Mouse (Mus musculus) monocyte, adult 2 months (primary cell): ENCODE results near the gene Rtl4.

ENCODE experiments used
- DNase-seq, 2 experiments: peaks; one replicate each; pipeline ENCODE4 v3.0.0; 2022; ENCODE audit warnings: low spot score in 2 of 2, low read depth in 1 of 2

Rtl4 gene

DNA sequence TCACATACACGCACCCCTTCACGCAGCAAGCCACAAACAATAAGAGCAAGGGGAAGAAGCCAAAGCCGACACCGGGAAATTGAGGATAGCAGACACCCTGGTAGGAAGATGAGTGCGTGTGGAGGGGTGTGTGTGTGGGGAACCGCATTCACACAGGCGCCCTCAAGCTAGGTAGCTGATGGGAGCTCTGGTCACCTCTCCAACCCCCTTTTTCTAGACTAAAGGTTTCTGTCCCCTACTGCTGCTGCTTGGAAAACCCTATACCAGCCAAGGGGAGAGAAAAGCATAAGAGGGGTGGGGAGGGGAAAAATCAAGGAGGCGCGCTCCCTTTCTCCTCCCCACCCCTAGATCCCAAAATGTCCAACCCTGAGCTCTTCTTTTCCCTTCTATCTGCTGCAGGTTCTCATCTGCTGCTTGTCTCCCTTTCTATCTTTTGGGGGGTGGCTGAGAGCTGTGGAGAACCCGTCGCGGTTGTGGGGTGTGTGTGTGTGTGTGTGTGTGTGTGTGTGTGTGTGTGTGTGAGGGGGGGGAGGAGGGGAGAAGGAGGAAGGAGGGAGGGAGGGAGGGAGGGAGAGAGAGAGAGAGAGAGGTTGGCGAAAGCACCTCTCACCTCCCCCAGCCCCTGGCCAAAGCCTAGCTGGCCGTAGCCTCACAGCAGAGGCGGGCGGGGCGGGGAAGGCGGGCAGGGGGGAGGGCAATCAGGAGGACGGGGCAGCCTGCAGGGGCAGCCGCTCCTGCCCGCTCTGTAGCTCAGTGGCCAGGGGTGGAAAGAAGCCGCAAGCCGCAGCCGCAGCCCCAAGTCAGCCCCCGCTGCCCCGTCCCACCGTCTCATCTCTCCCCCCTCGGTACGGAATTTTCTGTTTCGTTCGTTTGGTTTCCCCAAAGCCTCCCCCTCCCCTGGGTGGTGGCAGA, at the start of gene Rtl4:
Gene Rtl4, plus strand, starts transcription at position 701 of the 912 bp plus-strand sequence.
- no peak for DNase-seq

DNA sequence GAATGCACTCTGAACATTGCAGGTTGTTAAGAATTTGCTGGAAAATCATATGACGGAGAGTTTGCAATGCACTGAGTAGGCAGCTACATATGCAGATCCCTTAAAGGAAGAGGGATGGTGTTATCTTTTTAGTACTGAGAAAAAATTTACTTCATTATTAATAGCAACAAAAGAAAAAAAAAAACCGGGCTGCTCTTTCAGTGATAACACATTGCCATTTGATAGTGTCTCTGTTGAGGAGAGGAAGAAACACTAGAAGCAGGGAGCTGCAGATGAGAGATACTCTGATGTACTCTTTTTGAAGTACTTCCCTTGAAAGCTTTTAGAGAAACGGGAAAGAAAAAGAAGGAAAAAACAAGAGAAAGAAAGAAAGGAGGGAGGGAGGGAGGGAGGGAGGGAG, 44.0 kb upstream of the Rtl4 start:
- no peak for DNase-seq

DNA sequence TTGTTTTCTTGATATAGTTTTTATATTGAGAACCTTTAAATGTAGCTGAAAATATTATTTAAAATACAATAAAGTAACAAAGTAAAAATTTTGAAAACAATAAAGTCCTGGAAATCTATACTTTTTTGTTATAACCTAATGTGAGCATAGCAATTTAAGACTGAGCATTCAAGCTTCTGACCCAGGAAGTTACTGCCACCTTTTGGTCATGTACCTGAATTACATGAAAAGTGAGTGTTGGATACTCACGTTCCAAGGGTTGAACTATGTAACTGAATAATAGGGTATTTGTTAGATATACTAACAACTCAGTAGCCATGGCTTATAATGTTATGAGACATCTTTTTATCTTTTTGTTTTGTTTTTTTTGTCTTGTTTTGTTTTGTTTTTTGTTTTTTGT, 43.3 kb upstream of the Rtl4 start:
- no peak for DNase-seq

DNA sequence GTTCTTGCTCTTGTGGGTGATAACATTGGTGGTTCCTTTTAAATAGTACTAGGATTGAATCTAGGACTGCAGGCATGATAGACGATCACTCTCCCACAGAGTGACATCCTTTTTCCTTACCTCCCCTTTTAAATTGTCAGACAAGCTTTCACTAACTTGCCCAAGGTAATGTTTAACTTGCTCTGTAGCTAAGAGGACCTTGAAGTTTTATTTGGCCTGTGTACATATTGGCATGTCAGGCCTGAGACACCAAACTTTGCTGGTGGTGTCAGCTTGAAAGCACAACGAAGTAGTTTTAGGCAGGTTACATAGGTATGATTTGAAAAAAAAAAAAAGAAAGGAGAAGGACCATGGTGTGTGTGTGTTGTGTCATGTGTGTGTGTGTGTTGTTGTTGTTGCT, 36.5 kb upstream of the Rtl4 start:
- no peak for DNase-seq

DNA sequence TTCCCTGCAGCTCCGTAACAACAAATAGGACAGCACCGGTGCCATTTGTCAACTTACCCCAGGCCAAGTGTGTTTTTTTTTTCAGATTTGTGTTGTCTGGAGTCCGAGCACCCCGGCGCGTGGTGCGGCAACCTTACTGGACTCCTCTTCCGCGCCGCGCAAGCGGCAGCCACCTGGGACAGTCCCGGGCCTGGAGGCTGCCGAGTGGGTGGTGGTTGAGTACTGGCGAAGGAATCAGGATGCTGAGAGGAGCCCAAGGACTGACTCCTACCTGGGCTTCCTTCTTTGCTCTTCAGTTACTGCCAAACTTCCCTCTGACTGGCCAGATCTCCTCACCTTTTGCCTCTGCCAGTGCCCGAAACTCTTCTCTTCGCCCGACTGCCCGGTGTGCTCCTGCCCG, 965 bp upstream of the Rtl4 start:
- DNase-seq = no peak

DNA sequence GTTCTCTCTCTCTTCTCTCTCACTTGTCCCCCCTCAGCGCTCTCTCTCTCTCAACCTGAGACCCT, 733 bp upstream of the Rtl4 start, which contains the start of gene Trpc5:
Gene Trpc5, minus strand, starts transcription at position 39 of the 65 bp plus-strand sequence.
- no peak for DNase-seq

DNA sequence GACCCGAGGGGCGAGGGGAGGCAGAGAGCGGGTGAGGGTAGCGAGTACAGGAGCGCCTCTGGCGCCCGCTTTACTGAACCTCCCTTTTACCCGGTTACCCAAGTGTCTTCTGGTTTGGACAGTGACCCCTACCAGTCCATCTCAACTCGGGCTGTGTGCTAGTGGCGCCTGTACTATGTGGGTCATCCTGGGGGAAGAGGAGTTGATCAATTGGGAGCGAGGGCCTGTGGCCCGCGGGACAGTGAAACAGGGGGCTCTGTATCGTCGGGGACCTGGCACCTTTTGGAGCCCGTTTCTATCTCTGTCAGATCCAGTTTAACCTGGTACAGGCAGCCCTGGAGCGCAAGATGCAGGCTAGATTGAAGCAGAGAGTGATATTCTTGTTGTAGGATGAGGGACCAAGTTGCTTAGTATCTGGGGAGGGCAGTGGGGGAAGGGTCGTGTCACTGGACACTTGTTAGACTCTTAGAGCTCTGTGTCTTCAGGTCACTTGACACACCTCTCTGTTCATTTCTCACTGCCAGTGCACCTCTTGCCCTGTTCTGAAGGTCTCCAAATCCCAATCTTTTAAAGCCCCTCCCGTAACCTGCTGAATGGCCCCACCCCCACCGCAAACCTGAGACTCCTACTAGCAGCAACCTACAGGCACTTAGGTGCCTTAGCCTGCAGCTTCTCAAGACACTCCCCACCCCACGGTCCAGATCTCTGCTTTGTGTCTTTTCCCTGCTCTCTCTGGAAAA, 582 bp downstream of the Rtl4 start:
- no peak for DNase-seq

DNA sequence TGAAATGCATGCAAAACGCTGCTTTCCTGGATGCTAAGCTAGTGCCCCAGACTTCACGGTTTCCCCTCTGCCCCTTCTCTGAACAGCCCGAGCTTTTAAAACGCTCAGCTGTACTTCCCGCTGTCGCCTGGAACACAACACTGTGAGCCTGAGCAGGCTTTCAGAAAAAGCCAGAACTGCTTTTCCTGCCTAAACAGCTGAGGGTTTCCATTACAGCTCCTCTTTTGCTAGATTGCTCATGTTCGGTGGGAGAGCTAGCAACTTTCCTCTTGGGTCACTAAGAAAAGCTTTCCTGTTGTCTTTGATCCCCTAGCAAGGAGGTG, 1.1 kb downstream of the Rtl4 start:
- no peak for DNase-seq

DNA sequence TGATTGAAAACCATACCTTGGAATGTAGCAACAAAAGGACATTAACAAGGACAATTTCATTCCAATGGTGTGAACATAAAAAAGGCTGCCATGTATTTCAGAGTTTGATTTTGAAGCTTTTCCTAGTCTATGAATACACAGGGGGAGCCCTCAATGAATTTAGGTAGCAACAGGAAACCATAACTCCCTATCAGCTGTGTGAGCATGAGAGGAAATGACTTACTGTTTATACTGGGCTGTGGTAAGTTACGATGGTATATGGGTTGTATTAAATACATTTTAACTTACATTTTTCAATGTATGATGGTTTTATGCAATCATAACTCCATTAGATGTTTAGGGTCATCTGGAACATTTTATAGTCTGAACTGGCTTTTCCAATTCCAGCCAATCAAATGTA, 27.6 kb downstream of the Rtl4 start:
- no peak for DNase-seq

DNA sequence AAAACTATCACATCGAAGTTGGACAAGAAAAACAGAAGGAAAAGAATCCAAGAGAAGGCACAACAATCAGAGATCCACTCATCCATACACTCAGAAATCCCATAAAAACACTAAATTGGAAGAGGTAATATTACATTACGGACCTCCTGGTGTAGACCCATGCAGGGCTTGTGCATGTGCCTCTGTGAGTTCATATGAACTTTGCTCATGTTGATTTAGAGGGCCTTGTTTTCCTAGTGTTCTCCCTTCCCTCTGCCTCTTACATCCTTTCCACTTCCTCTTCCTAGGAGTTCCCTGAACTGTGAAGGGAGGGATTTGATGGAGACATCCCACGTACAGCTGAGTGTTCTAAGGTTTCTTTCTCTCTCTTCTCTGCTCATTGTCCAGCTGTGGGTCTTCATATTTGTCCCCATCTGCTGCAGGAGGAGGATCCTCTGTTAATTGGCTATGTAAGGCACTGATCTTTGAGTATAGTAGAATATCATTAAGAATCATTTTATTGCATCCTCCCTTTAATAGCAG, 58.9 kb downstream of the Rtl4 start:
- no peak for DNase-seq

DNA sequence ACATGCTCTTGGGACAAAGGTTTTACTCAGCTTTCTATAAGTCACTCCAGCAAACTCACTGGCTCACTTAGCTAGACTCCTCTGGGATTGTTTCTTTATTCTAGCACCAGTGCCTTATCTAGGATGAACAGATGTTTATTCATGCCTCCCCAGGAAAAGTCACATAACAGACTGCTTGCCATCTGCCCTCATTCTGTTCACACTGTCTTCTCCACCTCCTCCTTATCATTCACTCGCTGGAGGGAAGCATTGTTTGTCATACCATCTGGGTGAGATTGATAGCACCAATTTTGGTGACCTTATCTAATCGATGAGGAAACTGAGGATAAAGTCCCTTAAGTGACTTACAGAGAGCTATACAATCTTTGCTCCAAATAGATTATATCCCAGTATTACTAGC, 298.3 kb downstream of the Rtl4 start:
- DNase-seq = no peak

DNA sequence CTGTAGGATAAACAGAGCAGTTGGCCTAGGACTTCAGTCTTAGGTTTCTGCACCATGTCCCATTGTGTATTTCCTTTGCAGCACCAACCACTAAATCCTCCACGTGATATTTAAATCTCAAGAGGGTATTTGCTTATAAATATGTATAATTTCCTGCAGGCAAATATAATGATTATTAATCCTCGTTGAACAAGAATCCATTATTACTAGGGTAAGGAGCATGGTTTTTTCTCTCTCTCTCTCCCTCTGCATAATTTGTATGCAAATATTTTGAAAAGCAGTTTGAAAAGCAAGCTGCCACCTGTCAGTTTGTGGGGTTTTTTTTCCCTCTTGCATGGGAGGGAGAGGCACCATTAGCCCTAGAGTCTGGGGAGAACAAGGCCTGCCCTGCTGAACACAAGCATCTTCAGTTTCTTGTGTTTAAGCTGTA, 376.8 kb downstream of the Rtl4 start:
- DNase-seq = no peak

DNA sequence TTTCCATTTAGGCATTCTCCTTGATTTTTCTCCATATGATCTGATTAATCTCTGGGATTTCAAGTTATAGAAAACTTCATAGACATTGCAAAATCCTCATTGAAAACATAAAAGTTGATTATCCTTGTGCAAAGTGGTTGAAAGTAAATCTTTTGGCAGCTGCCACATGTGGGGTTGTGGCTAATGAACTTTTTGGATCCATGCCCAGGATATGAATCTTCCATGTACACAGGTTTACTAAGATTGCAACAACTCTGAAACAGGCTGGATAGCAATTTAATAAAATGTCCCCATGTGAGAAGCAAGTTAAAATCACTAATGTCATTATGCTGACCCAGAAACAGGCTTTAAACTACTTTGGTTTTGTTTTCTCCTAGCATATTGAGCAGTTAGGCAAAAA, 401.1 kb downstream of the Rtl4 start:
- no peak for DNase-seq

DNA sequence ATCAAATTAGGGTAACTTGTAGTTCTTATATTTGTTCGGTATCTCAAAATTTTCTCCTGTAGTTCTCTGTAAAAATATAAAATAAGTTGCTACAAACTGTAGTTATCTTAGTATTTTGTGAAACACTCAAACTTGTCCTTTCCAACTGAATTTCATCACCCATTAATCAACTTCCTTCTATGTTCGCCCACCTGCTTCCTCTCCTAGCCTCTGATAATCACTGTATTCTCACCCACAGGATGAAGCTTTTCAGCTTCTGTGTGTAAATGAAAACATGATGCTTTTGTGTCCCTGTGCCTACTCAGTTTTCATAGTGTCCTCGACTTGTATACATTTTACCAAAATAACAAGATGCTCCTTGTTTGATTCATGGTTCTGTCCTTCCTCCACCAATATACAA, 401.7 kb downstream of the Rtl4 start:
- DNase-seq = no peak

DNA sequence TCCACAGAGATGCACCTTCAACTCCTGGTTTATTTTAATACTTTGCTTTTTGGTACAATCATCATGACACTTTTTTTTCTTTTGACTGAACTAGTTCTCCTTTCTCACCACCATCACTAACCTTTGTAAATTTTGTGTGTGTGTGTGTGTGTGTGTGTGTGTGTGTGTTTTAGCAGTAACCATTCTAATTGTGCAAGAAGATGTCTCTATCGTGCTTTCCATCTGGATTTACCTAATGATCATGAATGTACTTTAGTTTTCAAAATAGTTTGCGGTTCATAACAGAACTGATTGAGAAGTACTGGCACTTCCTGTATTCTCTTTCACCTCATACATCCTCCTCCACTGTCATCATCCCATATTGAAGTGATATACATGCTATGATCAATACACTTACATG, 402.3 kb downstream of the Rtl4 start:
- DNase-seq = no peak
